Mouse (Mus musculus) regulatory T cell (primary cell): ENCODE measurements around the gene Tenm3.

Source experiments
- in situ Hi-C: fragments of 300-600 bp; cut with MboI, MseI; formaldehyde crosslinking; loops from one replicate; pipeline ENCODE4 v1.15.1; 2025; ENCODE audit warnings: high pct_unique_total_duplicates

Tenm3 gene

GRCm38 (mm10) chr8:48742741-48743140, 101.0 kb downstream of the Tenm3 start:
- in situ Hi-C loops = loop anchor here (10.0 kb wide), 1 partner anchor 1478 kb away; no protein-coding TSS in a partner anchor

GRCm38 (mm10) chr8:48740951-48741350, 102.8 kb downstream of the Tenm3 start:
- in situ Hi-C loops = loop anchor here (10.0 kb wide), 1 partner anchor 1476 kb away; no protein-coding TSS in a partner anchor

GRCm38 (mm10) chr8:48740147-48740881, 103.4 kb downstream of the Tenm3 start:
- in situ Hi-C loops = loop anchor here (10.0 kb wide), 1 partner anchor 1476 kb away; no protein-coding TSS in a partner anchor

- in situ Hi-C loops = no loop called here
These were observed 110.0 kb downstream of the Tenm3 start for GRCm38 (mm10) chr8:48733731-48734130.

- in situ Hi-C loops = no loop called here
These were observed 110.7 kb downstream of the Tenm3 start for GRCm38 (mm10) chr8:48733057-48733456.

- in situ Hi-C loops = no loop called here
These were observed 113.0 kb downstream of the Tenm3 start for GRCm38 (mm10) chr8:48730701-48731100.

- in situ Hi-C loops = no loop called here
These were observed 114.7 kb downstream of the Tenm3 start for GRCm38 (mm10) chr8:48728833-48729690.

GRCm38 (mm10) chr8:48728006-48728405, 115.7 kb downstream of the Tenm3 start:
- in situ Hi-C loops = no loop called here

GRCm38 (mm10) chr8:48722744-48723143, 121.0 kb downstream of the Tenm3 start:
- in situ Hi-C loops = no loop called here

- in situ Hi-C loops = no loop called here
These were observed 121.4 kb downstream of the Tenm3 start for GRCm38 (mm10) chr8:48722318-48722717.

GRCm38 (mm10) chr8:48721376-48721775, 122.4 kb downstream of the Tenm3 start:
- in situ Hi-C loops = no loop called here

- in situ Hi-C loops = no loop called here
These were observed 128.1 kb downstream of the Tenm3 start for GRCm38 (mm10) chr8:48715616-48716015.

- in situ Hi-C loops = no loop called here
These were observed 137.1 kb downstream of the Tenm3 start for GRCm38 (mm10) chr8:48706666-48707065.

- in situ Hi-C loops = no loop called here
These were observed 138.8 kb downstream of the Tenm3 start for GRCm38 (mm10) chr8:48704885-48705515.

- in situ Hi-C loops = no loop called here
These were observed 139.3 kb downstream of the Tenm3 start for GRCm38 (mm10) chr8:48704485-48704884.

GRCm38 (mm10) chr8:48690665-48691395, 152.9 kb downstream of the Tenm3 start:
- in situ Hi-C loops = no loop called here

GRCm38 (mm10) chr8:48688706-48689105, 155.0 kb downstream of the Tenm3 start:
- in situ Hi-C loops = no loop called here

- in situ Hi-C loops = no loop called here
These were observed 155.6 kb downstream of the Tenm3 start for GRCm38 (mm10) chr8:48688188-48688587.

GRCm38 (mm10) chr8:48673476-48673875, 170.3 kb downstream of the Tenm3 start:
- in situ Hi-C loops = no loop called here

- in situ Hi-C loops = no loop called here
These were observed 171.3 kb downstream of the Tenm3 start for GRCm38 (mm10) chr8:48672471-48672870.

GRCm38 (mm10) chr8:48671318-48671717, 172.4 kb downstream of the Tenm3 start:
- in situ Hi-C loops = no loop called here
